Mouse (Mus musculus) midbrain, embryonic 11.5 days (tissue): ENCODE measurements at regions not wholly inside any gene's neighbourhood (a gene's known extent, or its start where the extent isn't known, plus 50 kb on each side); places are given as distances from the start of the nearest gene placed in this dataset.

Source experiments
- ATAC-seq: fragments of 200-750 bp; cut with Nextera tagmentation; 2 replicates; pipeline ENCODE4 v1.8.0; 2017; ENCODE audit warnings: moderate TSS enrichment, moderate library complexity; ENCODE audit not compliant: low FRiP score
- DNase-seq: peaks from one replicate; pipeline ENCODE4 v3.0.0; 2015; ENCODE audit warnings: low spot score; ENCODE audit errors: missing footprints
- H3K27ac ChIP-seq: fragments of 300-500 bp; sonication (generic); 2 replicates; pipeline ENCODE4 v1.5.1; 2014; ENCODE audit warnings: low read depth, low read length
- H3K27me3 ChIP-seq: fragments of 300-500 bp; sonication (generic); 2 replicates; pipeline ENCODE4 v1.6.1; 2014; ENCODE audit warnings: mild to moderate bottlenecking, low read length, moderate library complexity, mixed read lengths; ENCODE audit not compliant: control insufficient read depth, insufficient read depth
- H3K36me3 ChIP-seq: fragments of 300-500 bp; sonication (generic); 2 replicates; pipeline ENCODE4 v1.6.1; 2014; ENCODE audit warnings: mild to moderate bottlenecking, low read length, moderate library complexity, mixed read lengths; ENCODE audit not compliant: control insufficient read depth, insufficient read depth
- H3K4me1 ChIP-seq: fragments of 300-500 bp; sonication (generic); 2 replicates; pipeline ENCODE4 v1.6.1; 2014; ENCODE audit warnings: low read length; ENCODE audit not compliant: control insufficient read depth, insufficient read depth
- H3K4me2 ChIP-seq: fragments of 300-500 bp; sonication (generic); 2 replicates; pipeline ENCODE4 v1.6.1; 2014; ENCODE audit warnings: mild to moderate bottlenecking, moderate library complexity
- H3K4me3 ChIP-seq: fragments of 300-500 bp; sonication (generic); 2 replicates; pipeline ENCODE4 v1.5.1; 2014; ENCODE audit warnings: low read depth, low read length
- H3K9ac ChIP-seq: fragments of 300-500 bp; sonication (generic); 2 replicates; pipeline ENCODE4 v1.6.1; 2014; ENCODE audit warnings: low read length
- H3K9me3 ChIP-seq: fragments of 300-500 bp; sonication (generic); 2 replicates; pipeline ENCODE4 v1.6.1; 2016; ENCODE audit warnings: low read length; ENCODE audit not compliant: control insufficient read depth
- WGBS: fragments of 180-500 bp; shearing (Covaris S2); extraction: QIAGEN DNeasy Blood & Tissue Kit; methylation state at CpG from one replicate; pipeline ENCODE4 v1.1.7; 2014; 5-methylcytosine and 5-hydroxymethylcytosine counted together

DNA sequence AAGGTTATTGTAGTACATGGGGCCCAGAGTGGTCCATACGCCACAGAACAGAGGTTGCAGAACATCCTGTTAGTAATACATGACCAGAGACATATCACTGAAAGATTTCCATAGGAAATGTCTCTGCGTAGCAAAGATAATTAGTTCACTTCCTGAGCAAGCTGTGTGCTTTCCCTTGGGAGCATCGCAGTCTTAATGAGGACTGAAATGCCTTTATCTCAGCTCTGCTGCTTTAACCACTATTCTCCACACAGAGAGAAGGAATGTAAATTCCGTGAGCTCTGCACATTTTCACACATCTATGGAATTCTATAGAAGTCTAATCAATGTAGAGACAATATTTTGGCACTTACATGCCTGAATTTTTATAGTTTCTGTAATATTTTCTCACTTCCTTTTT lies 1454.7 kb upstream of the Pcdh10 start:
- Histone ChIP-seq H3K9me3 (no peaks in the 10 kb centered on the region), H3K4me1 (no peaks in the 10 kb centered on the region), H3K27me3 (no peaks in the 10 kb centered on the region), H3K27ac (no peak overlapping the region), H3K4me2 (no peak overlapping the region), H3K4me3 (no peak overlapping the region), H3K9ac (no peak overlapping the region), H3K36me3 (no peaks in the 10 kb centered on the region)
- WGBS = 71% methylated on average over 4 of the region's 4 CpGs
- peak; percentile 50; the same call in 1 of the 2 replicates for ATAC-seq
- DNase-seq = no peak

- Histone ChIP-seq H3K4me1 (no peaks in the 10 kb centered on the region), H3K4me3 (no peak overlapping the region), H3K36me3 (no peaks in the 10 kb centered on the region), H3K9me3 (no peaks in the 10 kb centered on the region), H3K9ac (no peak overlapping the region), H3K27ac (no peak overlapping the region), H3K27me3 (no peaks in the 10 kb centered on the region), H3K4me2 (no peak overlapping the region)
- DNase-seq = no peak
- no peak for ATAC-seq
- 76% methylated on average over 3 of the region's 3 CpGs for WGBS
Measured at GRCm38 (mm10) chr3:43945780-43946179, 1432.4 kb upstream of the Pcdh10 start.
